Comparison of ENCODE assay signal across 20 mouse cellular contexts in genomic region chr5:147816465-147816864, GRCm38 (mm10). TPM values are rescaled to one million over a fixed set of nuclear protein-coding genes. Genes with fewer than 3 reads are reported as not detected.
A peak's percentile ranks its signal among the peaks of the same experiment; 100 is the strongest.
DNase-seq lines count a peak whose midpoint lies in the region; ATAC-seq and TF ChIP-seq lines count a peak whose summit lies in the region.
"Had no signal": no experiment of that assay in that cellular context is flagged by ENCODE, and none has a peak within 500 bp of the region (broad histone marks: within the 10 kb centered on the region; RNA-seq: fewer than 3 reads in every experiment).

No protein-coding gene starts in this region.

- no peak overlapping the region for H3K27ac ChIP-seq in intestine, postnatal 0 days (ENCODE audit: low read depth, low read length)
- H3K27ac ChIP-seq in intestine, embryonic 16.5 days (ENCODE audit: low read length), result no peak overlapping the region
- H3K27ac ChIP-seq in lung, postnatal 0 days (ENCODE audit: low read length), result no peak overlapping the region
- no peak overlapping the region for H3K27ac ChIP-seq in MEL (ENCODE audit: control insufficient read depth, low read depth, low read length)
- H3K27ac ChIP-seq in small intestine, adult 2 months (ENCODE audit: insufficient read depth, low read depth, low read length), result no peak overlapping the region
- H3K27ac ChIP-seq: embryonic facial prominence, embryonic 13.5 days; hindbrain, embryonic 13.5 days; liver, embryonic 13.5 days; neural tube, embryonic 13.5 days had no signal

- peaks cover 4% of the 10 kb centered on the region; the same call in 1 of the 2 replicates for H3K9me3 ChIP-seq in intestine, postnatal 0 days (ENCODE audit: control insufficient read depth)
- H3K9me3 ChIP-seq in intestine, embryonic 16.5 days (ENCODE audit: control insufficient read depth, low read length), result peaks cover 6% of the 10 kb centered on the region
- no peaks in the 10 kb centered on the region for H3K9me3 ChIP-seq in lung, postnatal 0 days (ENCODE audit: low read length)
- H3K9me3 ChIP-seq in MEL (replicated peaks; ENCODE audit: insufficient read depth, low read length), result 0 out of 2 replicates have a peak, but pooled peaks cover 2% of the 10 kb centered on the region

- peak; percentile 23; the same call in 1 of the 2 replicates for TF ChIP-seq CTCF in intestine, postnatal 0 days (IDR thresholded peaks at IDR 0.05; ENCODE audit: low read depth)
- peak; percentile 21; the same call in 1 of the 2 replicates for TF ChIP-seq CTCF in lung, postnatal 0 days (IDR thresholded peaks at IDR 0.05)
- TF ChIP-seq CTCF in MEL (IDR thresholded peaks at IDR 0.05 in 2 of 3, conservative IDR thresholded peaks at IDR 0.05 in 1 of 3; ENCODE audit: control insufficient read depth in 1 of 3, insufficient read depth in 1 of 3, low read depth in 2 of 3, low read length in 3 of 3, poor library complexity in 1 of 3, severe bottlenecking in 1 of 3), result peak; percentile 53 to 58 (median 57)
- TF ChIP-seq CTCF in small intestine, adult 2 months (IDR thresholded peaks at IDR 0.05; ENCODE audit: extremely low read depth, insufficient read length, insufficient replicate concordance, low read depth, low read length), result peak; percentile 14; the same call in 1 of the 2 replicates

- no peaks in the 10 kb centered on the region for H3K27me3 ChIP-seq in intestine, postnatal 0 days (replicated peaks; ENCODE audit: control insufficient read depth, insufficient read depth, low read length)
- no peaks in the 10 kb centered on the region for H3K27me3 ChIP-seq in intestine, embryonic 16.5 days (replicated peaks; ENCODE audit: control insufficient read depth, insufficient read depth, low read length)
- H3K27me3 ChIP-seq in lung, postnatal 0 days (replicated peaks; ENCODE audit: insufficient read depth, low read length), result no peaks in the 10 kb centered on the region
- no peaks in the 10 kb centered on the region for H3K27me3 ChIP-seq in MEL (ENCODE audit: control insufficient read depth in 1 of 2, insufficient read depth in 2 of 2, low read length in 2 of 2)
- H3K27me3 ChIP-seq in small intestine, adult 2 months (ENCODE audit: control insufficient read depth, insufficient read depth, low read length), result no peaks in the 10 kb centered on the region
- H3K27me3 ChIP-seq: embryonic facial prominence, embryonic 13.5 days; hindbrain, embryonic 13.5 days; liver, embryonic 13.5 days; neural tube, embryonic 13.5 days had no signal

- peak; percentile 34 for TF ChIP-seq RAD21 in MEL (IDR thresholded peaks at IDR 0.05; ENCODE audit: low read depth, low read length)

- no peak overlapping the region for H3K4me3 ChIP-seq in intestine, postnatal 0 days (ENCODE audit: low read depth, low read length)
- no peak overlapping the region for H3K4me3 ChIP-seq in intestine, embryonic 16.5 days (ENCODE audit: low read length)
- no peak overlapping the region for H3K4me3 ChIP-seq in lung, postnatal 0 days (ENCODE audit: low read depth, low read length)
- no peak overlapping the region for H3K4me3 ChIP-seq in MEL (ENCODE audit: control insufficient read depth in 1 of 2, insufficient read depth in 1 of 2, low read depth in 2 of 2, low read length in 2 of 2)
- no peak overlapping the region for H3K4me3 ChIP-seq in small intestine, adult 2 months (ENCODE audit: low read depth, low read length)
- H3K4me3 ChIP-seq: embryonic facial prominence, embryonic 13.5 days; hindbrain, embryonic 13.5 days; liver, embryonic 13.5 days; neural tube, embryonic 13.5 days had no signal

- WGBS in intestine, postnatal 0 days, result 79% methylated on average over 4 of the region's 4 CpGs
- 72% methylated on average over 4 of the region's 4 CpGs for WGBS in intestine, embryonic 16.5 days
- whole genome bisulfite sequencing in lung, postnatal 0 days, result 74% methylated on average over 4 of the region's 4 CpGs
- WGBS in small intestine, adult 2 months, result 62% methylated on average over 4 of the region's 4 CpGs

- no peak for ATAC-seq in intestine, postnatal 0 days
- ATAC-seq in intestine, embryonic 16.5 days, result no peak
- no peak for ATAC-seq in lung, postnatal 0 days
- no peak for ATAC-seq in megakaryocyte progenitor cell, adult 5-6 weeks (replicated peaks; ENCODE audit: poor library complexity)

- H3K4me1 ChIP-seq in intestine, postnatal 0 days (replicated peaks; ENCODE audit: control insufficient read depth, insufficient read depth, low read length), result no peaks in the 10 kb centered on the region
- H3K4me1 ChIP-seq in intestine, embryonic 16.5 days (ENCODE audit: control insufficient read depth, insufficient read depth, low read length), result no peaks in the 10 kb centered on the region
- no peaks in the 10 kb centered on the region for H3K4me1 ChIP-seq in lung, postnatal 0 days (ENCODE audit: insufficient read depth, low read depth, low read length)
- no peaks in the 10 kb centered on the region for H3K4me1 ChIP-seq in MEL (ENCODE audit: control insufficient read depth in 1 of 2, insufficient read depth in 2 of 2, low read length in 2 of 2)
- H3K4me1 ChIP-seq in small intestine, adult 2 months (ENCODE audit: control insufficient read depth, insufficient read depth, insufficient read length, low read length), result no peaks in the 10 kb centered on the region
- H3K4me1 ChIP-seq: embryonic facial prominence, embryonic 13.5 days; hindbrain, embryonic 13.5 days; neural tube, embryonic 13.5 days had no signal

- H3K4me2 ChIP-seq in intestine, postnatal 0 days (replicated peaks; ENCODE audit: low read depth), result no peak overlapping the region
- H3K4me2 ChIP-seq in intestine, embryonic 16.5 days (ENCODE audit: low read depth, low read length), result no peak overlapping the region
- no peak overlapping the region for H3K4me2 ChIP-seq in lung, postnatal 0 days (replicated peaks; ENCODE audit: low read depth, low read length)
- H3K4me2 ChIP-seq: embryonic facial prominence, embryonic 13.5 days; hindbrain, embryonic 13.5 days; liver, embryonic 13.5 days; midbrain, embryonic 11.5 days; neural tube, embryonic 13.5 days had no signal

- no peak for DNase-seq in lung, postnatal 0 days (ENCODE audit: low spot score)
- no peak for DNase-seq in lung, postnatal 14 days
- DNase-seq in MEL (ENCODE audit: low read depth, low spot score), result peak; percentile 36
- DNase-seq: adrenal gland, adult 8-10 months; cerebellum, adult 8-10 months; gastrocnemius, postnatal 14 days; heart, postnatal 10 days; kidney, adult 2 months; kidney, postnatal 36 days; liver, embryonic 13.5 days; thymus, adult 18-20 months had no signal

- no peak overlapping the region for H3K9ac ChIP-seq in intestine, postnatal 0 days (ENCODE audit: low read depth, low read length)
- no peak overlapping the region for H3K9ac ChIP-seq in intestine, embryonic 16.5 days (ENCODE audit: low read depth, low read length)
- H3K9ac ChIP-seq in lung, postnatal 0 days (replicated peaks; ENCODE audit: low read depth), result no peak overlapping the region
- H3K9ac ChIP-seq in MEL (ENCODE audit: control insufficient read depth, low read depth, low read length, poor library complexity, severe bottlenecking), result no peak overlapping the region
- H3K9ac ChIP-seq: embryonic facial prominence, embryonic 13.5 days; hindbrain, embryonic 13.5 days; liver, embryonic 13.5 days; neural tube, embryonic 13.5 days had no signal

- no peaks in the 10 kb centered on the region for H3K79me2 ChIP-seq in MEL (ENCODE audit: control insufficient read depth, insufficient read depth, low read length, poor library complexity)

- no peak for TF ChIP-seq POLR2A in MEL (IDR thresholded peaks at IDR 0.05; ENCODE audit: control insufficient read depth in 1 of 2, insufficient read depth in 1 of 2, low read depth in 1 of 2, low read length in 2 of 2, poor library complexity in 1 of 2)
- TF ChIP-seq POLR2A in small intestine, adult 2 months (IDR thresholded peaks at IDR 0.05; ENCODE audit: low read depth, low read length), result no peak

- H3K36me3 ChIP-seq in intestine, postnatal 0 days (ENCODE audit: control insufficient read depth, insufficient read depth), result no peaks in the 10 kb centered on the region
- no peaks in the 10 kb centered on the region for H3K36me3 ChIP-seq in intestine, embryonic 16.5 days (ENCODE audit: control insufficient read depth, insufficient read depth, low read length)
- H3K36me3 ChIP-seq in lung, postnatal 0 days (ENCODE audit: insufficient read depth, low read length), result no peaks in the 10 kb centered on the region
- H3K36me3 ChIP-seq in MEL (ENCODE audit: control insufficient read depth in 1 of 2, insufficient read depth in 2 of 2, low read length in 2 of 2), result no peaks in the 10 kb centered on the region
- H3K36me3 ChIP-seq in small intestine, adult 2 months (ENCODE audit: control insufficient read depth, insufficient read depth, low read length), result no peaks in the 10 kb centered on the region
- H3K36me3 ChIP-seq: embryonic facial prominence, embryonic 13.5 days; G1E; hindbrain, embryonic 13.5 days; liver, embryonic 13.5 days; neural tube, embryonic 13.5 days had no signal

- TF ChIP-seq EP300 in lung, postnatal 0 days (IDR thresholded peaks at IDR 0.05), result no peak
- TF ChIP-seq EP300 in MEL (IDR thresholded peaks at IDR 0.05; ENCODE audit: low read depth in 1 of 2, low read length in 2 of 2), result no peak

TF ChIP-seq in MEL, 35 proteins besides CTCF, POLR2A, EP300 and RAD21:
- TF ChIP-seq ZC3H11A (IDR thresholded peaks at IDR 0.05; ENCODE audit: low read depth, low read length), result peak; percentile 20; the same call in 1 of the 2 replicates
- TF ChIP-seq UBTF (IDR thresholded peaks at IDR 0.05; ENCODE audit: borderline replicate concordance, insufficient read depth, low read depth, low read length), result no peak
- no peak for TF ChIP-seq USF1 (IDR thresholded peaks at IDR 0.05; ENCODE audit: low read depth, low read length)
- peak; percentile 47 for TF ChIP-seq SMC3 (IDR thresholded peaks at IDR 0.05; ENCODE audit: low read depth, low read length)

RNA-seq across cellular contexts. Expression of gene Pomp, which starts 43.8 kb away (rescaled TPM):
- 492 and 500 TPM in 2 replicates for polyA plus RNA-seq in intestine, postnatal 0 days (2015; fragmentation: Nextera tagmentation; extraction: Ambion mirVana)
- 394 and 410 TPM in 2 replicates for polyA plus RNA-seq in intestine, embryonic 16.5 days (2015; fragmentation: Nextera tagmentation; extraction: Ambion mirVana)
- 393 and 397 TPM in 2 replicates for polyA plus RNA-seq in lung, postnatal 0 days (2015; fragmentation: Nextera tagmentation; extraction: Ambion mirVana)
- 324 and 348 TPM in 2 replicates for total RNA-seq in MEL (2012; rRNA removed)
- 100 to 1,000 TPM in 1 of 2 experiments, not detected in 1; 500 TPM for polyA plus RNA-seq in MEL (2012; ENCODE audit: insufficient read depth in 1 of 2, insufficient read length in 2 of 2, low read depth in 1 of 2, low replicate concordance in 2 of 2, missing spikeins in 1 of 2)
- polyA plus RNA-seq in small intestine, adult 2 months (2012; rRNA removed), result 8.8 and 18.7 TPM in 2 replicates
- 194 and 211 TPM in 2 replicates for total RNA-seq in megakaryocyte progenitor cell, adult 5-6 weeks (2015)
- total RNA-seq in megakaryocyte progenitor cell, adult 5-6 weeks (2017), result 141 and 205 TPM in 2 replicates
